In genomic region chr12:69241405-69241770, GRCm38 (mm10) we compare ENCODE assay signal across 8 mouse cellular contexts. TPM values are rescaled to one million over a fixed set of nuclear protein-coding genes. Genes with fewer than 3 reads are reported as not detected.
DNase-seq lines count a peak whose midpoint lies in the region; ATAC-seq and TF ChIP-seq lines count a peak whose summit lies in the region.

No protein-coding gene starts in this region.

- peak overlapping the region; percentile 98 for H3ac ChIP-seq in myocyte (ENCODE audit: control insufficient read depth, insufficient read length)

- peak overlapping the region; percentile 85 for H3K9ac ChIP-seq in kidney, embryonic 14.5 days (ENCODE audit: low read depth, low read length)
- H3K9ac ChIP-seq in hindbrain, postnatal 0 days (replicated peaks; ENCODE audit: low read length), result peak overlapping the region; percentile 76

- H3K36me3 ChIP-seq in kidney, embryonic 14.5 days (ENCODE audit: control insufficient read depth, insufficient read depth, low read length), result no peaks in the 10 kb centered on the region
- H3K36me3 ChIP-seq in hindbrain, postnatal 0 days (ENCODE audit: insufficient read depth, low read length), result no peaks in the 10 kb centered on the region
- no peaks in the 10 kb centered on the region for H3K36me3 ChIP-seq in myocyte (ENCODE audit: control insufficient read depth, insufficient read depth)

- H3K27me3 ChIP-seq in kidney, embryonic 14.5 days (ENCODE audit: control insufficient read depth, insufficient read depth, low read length), result no peaks in the 10 kb centered on the region
- H3K27me3 ChIP-seq in hindbrain, postnatal 0 days (ENCODE audit: insufficient read depth, low read length), result no peaks in the 10 kb centered on the region
- no peaks in the 10 kb centered on the region for H3K27me3 ChIP-seq in myocyte (ENCODE audit: control insufficient read depth, insufficient read depth, insufficient read length)

- H3K4me2 ChIP-seq in kidney, embryonic 14.5 days (replicated peaks; ENCODE audit: low read depth, low read length), result peak overlapping the region; percentile 65
- peak overlapping the region; percentile 82 for H3K4me2 ChIP-seq in hindbrain, postnatal 0 days (ENCODE audit: low read depth, low read length)
- H3K4me2 ChIP-seq in myocyte (ENCODE audit: low read depth), result peak overlapping the region; percentile 88

- peak overlapping the region; percentile 64; the same call in 1 of the 2 replicates for H3K27ac ChIP-seq in kidney, embryonic 14.5 days (ENCODE audit: low read depth, low read length)
- H3K27ac ChIP-seq in hindbrain, postnatal 0 days, result peak overlapping the region; percentile 86

- TF ChIP-seq POLR2A in myocyte (IDR thresholded peaks at IDR 0.05; ENCODE audit: insufficient read length, low read depth), result no peak

- no peak for DNase-seq in kidney, postnatal 4 days
- DNase-seq in c-Kit-positive CD71-positive TER-119-positive erythroid progenitor cells, embryonic 14.5 days (ENCODE audit: low spot score), result peak; percentile 7
- peak; percentile 14 for DNase-seq in hindbrain, postnatal 0 days (ENCODE audit: low spot score)
- DNase-seq in left cerebral cortex, adult 18-20 months (ENCODE audit: low spot score in 2 of 2), result no peak
- no peak for DNase-seq in layer of hippocampus, adult 9-10 months (ENCODE audit: low spot score)
- DNase-seq in lung, postnatal 36 days, result no peak

- H3K4me1 ChIP-seq in kidney, embryonic 14.5 days (ENCODE audit: control insufficient read depth, insufficient read depth, low read length), result peaks cover 9% of the 10 kb centered on the region; the same call in 1 of the 2 replicates
- H3K4me1 ChIP-seq in hindbrain, postnatal 0 days (ENCODE audit: insufficient read depth, low read length), result peaks cover 4% of the 10 kb centered on the region; the same call in 1 of the 2 replicates

- no peaks in the 10 kb centered on the region for H3K79me2 ChIP-seq in myocyte (ENCODE audit: control insufficient read depth, insufficient read depth)

- H3K4me3 ChIP-seq in kidney, embryonic 14.5 days (ENCODE audit: low read length), result peak overlapping the region; percentile 70
- peak overlapping the region; percentile 79 for H3K4me3 ChIP-seq in hindbrain, postnatal 0 days (ENCODE audit: low read length)
- peak overlapping the region; percentile 59 for H3K4me3 ChIP-seq in myocyte

- no peak; the same call in 1 of the 2 replicates for ATAC-seq in kidney, embryonic 14.5 days (ENCODE audit: low FRiP score, low TSS enrichment)
- ATAC-seq in hindbrain, postnatal 0 days, result no peak

- no peaks in the 10 kb centered on the region for H3K9me3 ChIP-seq in kidney, embryonic 14.5 days (ENCODE audit: control insufficient read depth, low read length)
- H3K9me3 ChIP-seq in hindbrain, postnatal 0 days (ENCODE audit: low read length), result no peaks in the 10 kb centered on the region

- TF ChIP-seq CTCF in hindbrain, postnatal 0 days (IDR thresholded peaks at IDR 0.05; ENCODE audit: low read depth), result no peak

- WGBS in kidney, embryonic 14.5 days, result 0% methylated on average over 3 of the region's 3 CpGs
- 0% methylated on average over 3 of the region's 3 CpGs for WGBS in hindbrain, postnatal 0 days

TF ChIP-seq in myocyte, 11 proteins besides CTCF, POLR2A, EP300 and RAD21:
- no peak for TF ChIP-seq MAX (IDR thresholded peaks at IDR 0.05; ENCODE audit: low read depth)
- TF ChIP-seq E2F4 (IDR thresholded peaks at IDR 0.05; ENCODE audit: insufficient read depth), result no peak
- no peak for TF ChIP-seq SRF (IDR thresholded peaks at IDR 0.05; ENCODE audit: control insufficient read depth, insufficient read length, low read depth)
- no peak for TF ChIP-seq POLR2AphosphoS2 (IDR thresholded peaks at IDR 0.05; ENCODE audit: insufficient read length, low read depth)
- TF ChIP-seq REST (IDR thresholded peaks at IDR 0.05; ENCODE audit: insufficient read depth, insufficient read length), result no peak
- no peak for TF ChIP-seq TCF12 (IDR thresholded peaks at IDR 0.05; ENCODE audit: insufficient read depth, poor library complexity, severe bottlenecking)
- TF ChIP-seq CEBPB (IDR thresholded peaks at IDR 0.05; ENCODE audit: insufficient read depth, poor library complexity, severe bottlenecking), result no peak
- no peak for TF ChIP-seq TCF3 (IDR thresholded peaks at IDR 0.05; ENCODE audit: insufficient read length, low read depth)
- no peak for TF ChIP-seq USF1 (IDR thresholded peaks at IDR 0.05; ENCODE audit: low read depth)
- TF ChIP-seq MYOG (IDR thresholded peaks at IDR 0.05; ENCODE audit: control insufficient read depth in 1 of 3, insufficient read depth in 1 of 3, insufficient read length in 2 of 3, low read depth in 2 of 3), result no peak
- no peak for TF ChIP-seq MYOD1 (IDR thresholded peaks at IDR 0.05; ENCODE audit: control insufficient read depth in 1 of 3, insufficient read length in 2 of 3, low read depth in 2 of 3)
TF ChIP-seq in myocyte: peak in this region for 0.

RNA-seq across cellular contexts. Expression of gene Klhdc1, which starts 0.4 kb away (rescaled TPM):
- 4.6 and 5.7 TPM in 2 replicates for polyA plus RNA-seq in kidney, embryonic 14.5 days (2014; fragmentation: Nextera tagmentation; extraction: Ambion mirVana)
- 3.9 and 6.5 TPM in 2 replicates for total RNA-seq in hindbrain, postnatal 0 days (2014; rRNA removed)
- polyA plus RNA-seq in hindbrain, postnatal 0 days (2015; fragmentation: Nextera tagmentation; extraction: Ambion mirVana), result 15.0 and 23.6 TPM in 2 replicates
- 8.1 TPM for polyA plus RNA-seq in myocyte (2012; fragmentation: generic; extraction: Trizol)
- total RNA-seq in left cerebral cortex, adult 18-20 months (2021), result 10 to 100 TPM; 22.6 to 23.5 TPM

RNA-seq across cellular contexts. Expression of gene Pole2, which starts 13.4 kb away (rescaled TPM):
- 32.1 and 39.0 TPM in 2 replicates for polyA plus RNA-seq in kidney, embryonic 14.5 days (2014; fragmentation: Nextera tagmentation; extraction: Ambion mirVana)
- total RNA-seq in hindbrain, postnatal 0 days (2014; rRNA removed), result 4.1 and 4.4 TPM in 2 replicates
- polyA plus RNA-seq in hindbrain, postnatal 0 days (2015; fragmentation: Nextera tagmentation; extraction: Ambion mirVana), result 3.1 and 4.3 TPM in 2 replicates
- 4.2 TPM for polyA plus RNA-seq in myocyte (2012; fragmentation: generic; extraction: Trizol)
- under 1 TPM; 0.21 to 0.56 TPM for total RNA-seq in left cerebral cortex, adult 18-20 months (2021)

RNA-seq across cellular contexts. Expression of gene Gm49384, which starts 37.3 kb away (rescaled TPM):
- 29.8 and 35.0 TPM in 2 replicates for polyA plus RNA-seq in kidney, embryonic 14.5 days (2014; fragmentation: Nextera tagmentation; extraction: Ambion mirVana)
- total RNA-seq in hindbrain, postnatal 0 days (2014; rRNA removed), result not detected in 2 replicates
- polyA plus RNA-seq in hindbrain, postnatal 0 days (2015; fragmentation: Nextera tagmentation; extraction: Ambion mirVana), result 7.1 and 8.3 TPM in 2 replicates
- polyA plus RNA-seq in myocyte (2012; fragmentation: generic; extraction: Trizol), result 2.6 TPM
- 1 to 10 TPM; 3.3 to 4.1 TPM for total RNA-seq in left cerebral cortex, adult 18-20 months (2021)

RNA-seq across cellular contexts. Expression of gene Dnaaf2, which starts 43.2 kb away (rescaled TPM):
- 8.6 and 10.5 TPM in 2 replicates for polyA plus RNA-seq in kidney, embryonic 14.5 days (2014; fragmentation: Nextera tagmentation; extraction: Ambion mirVana)
- 5.1 and 5.2 TPM in 2 replicates for total RNA-seq in hindbrain, postnatal 0 days (2014; rRNA removed)
- polyA plus RNA-seq in hindbrain, postnatal 0 days (2015; fragmentation: Nextera tagmentation; extraction: Ambion mirVana), result 7.7 and 8.2 TPM in 2 replicates
- polyA plus RNA-seq in myocyte (2012; fragmentation: generic; extraction: Trizol), result 2.6 TPM
- 1 to 10 TPM; 1.4 to 1.8 TPM for total RNA-seq in left cerebral cortex, adult 18-20 months (2021)

RNA-seq across cellular contexts. Expression of gene Gm49383, which starts 44.5 kb away (rescaled TPM):
- 33.4 and 37.1 TPM in 2 replicates for polyA plus RNA-seq in kidney, embryonic 14.5 days (2014; fragmentation: Nextera tagmentation; extraction: Ambion mirVana)
- 2.0 and 4.7 TPM in 2 replicates for total RNA-seq in hindbrain, postnatal 0 days (2014; rRNA removed)
- 11.4 and 13.3 TPM in 2 replicates for polyA plus RNA-seq in hindbrain, postnatal 0 days (2015; fragmentation: Nextera tagmentation; extraction: Ambion mirVana)
- polyA plus RNA-seq in myocyte (2012; fragmentation: generic; extraction: Trizol), result 2.6 TPM
- total RNA-seq in left cerebral cortex, adult 18-20 months (2021), result 1 to 10 TPM; 4.3 to 5.4 TPM

Comparison
In these comparisons a context has a peak if more than half of its experiments do, and no peak if none do; other contexts are left out.
1. DNase-seq: peak in c-Kit-positive CD71-positive TER-119-positive erythroid progenitor cells, embryonic 14.5 days (single experiment) and hindbrain, postnatal 0 days (single experiment); none in kidney, postnatal 4 days (0 of 2), left cerebral cortex, adult 18-20 months (0 of 2), layer of hippocampus, adult 9-10 months (single experiment) and lung, postnatal 36 days (single experiment).
2. Peak in every context shown above with its lines, with median percentiles within 50 percentile points of each other: H3K4me2 ChIP-seq and H3K4me3 ChIP-seq.